Mouse (Mus musculus) midbrain, embryonic 15.5 days (tissue): ENCODE data around the gene Susd3. TPM values are rescaled to one million over a fixed set of nuclear protein-coding genes. Genes with fewer than 3 reads are reported as not detected.

Source experiments
- ATAC-seq: fragments of 200-750 bp; cut with Nextera tagmentation; replicated peaks from 2 replicates; pipeline ENCODE4 v1.8.0; 2017; ENCODE audit warnings: moderate TSS enrichment
- H3K27ac ChIP-seq: fragments of 300-500 bp; sonication (generic); 2 replicates; pipeline ENCODE4 v1.5.1; 2015; ENCODE audit warnings: mild to moderate bottlenecking, inconsistent platforms
- H3K27me3 ChIP-seq: fragments of 300-500 bp; sonication (generic); replicated peaks from 2 replicates; pipeline ENCODE4 v1.6.1; 2015; ENCODE audit warnings: inconsistent platforms
- H3K36me3 ChIP-seq: fragments of 300-500 bp; sonication (generic); replicated peaks from 2 replicates; pipeline ENCODE4 v1.6.1; 2015; ENCODE audit warnings: inconsistent platforms
- H3K4me1 ChIP-seq: fragments of 300-500 bp; sonication (generic); 2 replicates; pipeline ENCODE4 v1.6.1; 2015; ENCODE audit warnings: inconsistent platforms
- H3K4me2 ChIP-seq: fragments of 300-500 bp; sonication (generic); 2 replicates; pipeline ENCODE4 v1.6.1; 2015; ENCODE audit warnings: inconsistent platforms, mild to moderate bottlenecking, moderate library complexity
- H3K4me3 ChIP-seq: fragments of 300-500 bp; sonication (generic); 2 replicates; pipeline ENCODE4 v1.5.1; 2015; ENCODE audit warnings: mild to moderate bottlenecking, inconsistent platforms
- H3K9ac ChIP-seq: fragments of 300-500 bp; sonication (generic); 2 replicates; pipeline ENCODE4 v1.6.1; 2015; ENCODE audit warnings: mild to moderate bottlenecking, inconsistent platforms
- H3K9me3 ChIP-seq: fragments of 300-500 bp; sonication (generic); 2 replicates; pipeline ENCODE4 v1.6.1; 2016; ENCODE audit warnings: inconsistent platforms
- WGBS: fragments of 180-500 bp; shearing (Covaris S2); methylation state at CpG from one replicate; pipeline ENCODE4 v1.1.7; 2015; ENCODE audit warnings: mixed read lengths; 5-methylcytosine and 5-hydroxymethylcytosine counted together
- polyA plus RNA-seq: library from polyadenylated mRNA; unstranded; fragments of >200 nt; fragmentation: Nextera tagmentation; extraction: Ambion mirVana; gene quantifications from 2 replicates; pipeline ENCODE4 v1.2.1, GENCODE M21; 2015

The Susd3 gene
- polyA plus RNA-seq, 1 experiment from 2014 or later = 0.54 TPM

DNA sequence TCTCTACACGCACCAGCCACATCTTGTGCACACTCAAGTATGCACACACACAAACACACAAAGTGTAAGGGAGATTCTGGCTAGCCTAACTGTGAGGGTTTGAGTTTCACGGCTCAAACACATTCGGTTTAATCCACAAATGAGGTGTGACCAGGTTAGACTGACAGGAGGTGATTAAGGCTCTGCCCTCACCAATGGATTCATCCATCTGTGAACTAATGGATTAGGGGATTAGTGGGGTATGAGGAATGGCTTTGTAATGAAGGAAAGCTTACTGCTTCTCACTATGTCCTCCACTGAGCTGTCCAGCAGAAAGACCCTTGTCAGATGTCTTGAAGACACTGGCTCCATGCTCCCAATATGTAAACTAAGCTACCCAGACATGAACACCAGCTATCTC is 29.9 kb downstream of the Susd3 start:
- peaks cover 20% of the 10 kb centered on the region for H3K4me1 ChIP-seq
- H3K4me2 ChIP-seq = no peak overlapping the region
- no peak overlapping the region for H3K4me3 ChIP-seq
- H3K27me3 ChIP-seq = peaks cover 12% of the 10 kb centered on the region
- ATAC-seq = no peak
- no peaks in the 10 kb centered on the region for H3K9me3 ChIP-seq
- H3K36me3 ChIP-seq = no peaks in the 10 kb centered on the region
- H3K9ac ChIP-seq = no peak overlapping the region
- no peak overlapping the region for H3K27ac ChIP-seq
- WGBS = 29% methylated on average over 3 of the region's 3 CpGs

GRCm38 (mm10) chr13:49216808-49217561 is 31.5 kb downstream of the Susd3 start:
- Histone ChIP-seq H3K36me3 (no peaks in the 10 kb centered on the region), H3K9ac (no peak overlapping the region)

DNA sequence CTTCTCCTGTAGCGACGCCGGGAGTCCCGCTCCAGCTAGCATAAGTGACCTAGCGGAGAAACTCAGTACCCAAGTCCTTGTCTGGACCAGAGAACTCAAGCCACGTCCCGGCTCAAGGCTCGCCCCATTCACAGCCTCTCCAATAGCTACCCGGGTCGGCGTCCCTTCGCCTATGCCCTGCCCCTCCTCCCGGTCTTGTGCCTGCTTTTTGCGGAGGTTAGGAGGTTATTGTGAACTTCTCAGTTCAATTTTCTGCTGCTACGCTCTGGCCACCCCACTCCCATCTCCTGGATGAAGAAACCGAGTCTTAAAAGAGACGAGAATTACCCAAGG is 32.3 kb downstream of the Susd3 start:
- Histone ChIP-seq H3K4me1 (peaks cover 38% of the 10 kb centered on the region), H3K27ac (no peak overlapping the region), H3K4me2 (peak overlapping the region; percentile 78), H3K36me3 (no peaks in the 10 kb centered on the region), H3K4me3 (peak overlapping the region; percentile 55), H3K9me3 (no peaks in the 10 kb centered on the region), H3K27me3 (peaks cover 12% of the 10 kb centered on the region), H3K9ac (peak overlapping the region; percentile 59)
- no peak for ATAC-seq
- WGBS = 4% methylated on average over 17 of the region's 17 CpGs

More at GRCm38 (mm10) chr13:49216808-49217561, 31.5 kb downstream of the Susd3 start:
- 56% methylated on average over 9 of the region's 9 CpGs for WGBS
- peaks cover 12% of the 10 kb centered on the region for H3K27me3 ChIP-seq
- H3K27ac ChIP-seq = no peak overlapping the region
- H3K9me3 ChIP-seq = no peaks in the 10 kb centered on the region
- no peak overlapping the region for H3K4me3 ChIP-seq
- H3K4me2 ChIP-seq = peak overlapping the region; percentile 78; the same call in 1 of the 2 replicates
- peaks cover 30% of the 10 kb centered on the region for H3K4me1 ChIP-seq
- no peak for ATAC-seq

DNA sequence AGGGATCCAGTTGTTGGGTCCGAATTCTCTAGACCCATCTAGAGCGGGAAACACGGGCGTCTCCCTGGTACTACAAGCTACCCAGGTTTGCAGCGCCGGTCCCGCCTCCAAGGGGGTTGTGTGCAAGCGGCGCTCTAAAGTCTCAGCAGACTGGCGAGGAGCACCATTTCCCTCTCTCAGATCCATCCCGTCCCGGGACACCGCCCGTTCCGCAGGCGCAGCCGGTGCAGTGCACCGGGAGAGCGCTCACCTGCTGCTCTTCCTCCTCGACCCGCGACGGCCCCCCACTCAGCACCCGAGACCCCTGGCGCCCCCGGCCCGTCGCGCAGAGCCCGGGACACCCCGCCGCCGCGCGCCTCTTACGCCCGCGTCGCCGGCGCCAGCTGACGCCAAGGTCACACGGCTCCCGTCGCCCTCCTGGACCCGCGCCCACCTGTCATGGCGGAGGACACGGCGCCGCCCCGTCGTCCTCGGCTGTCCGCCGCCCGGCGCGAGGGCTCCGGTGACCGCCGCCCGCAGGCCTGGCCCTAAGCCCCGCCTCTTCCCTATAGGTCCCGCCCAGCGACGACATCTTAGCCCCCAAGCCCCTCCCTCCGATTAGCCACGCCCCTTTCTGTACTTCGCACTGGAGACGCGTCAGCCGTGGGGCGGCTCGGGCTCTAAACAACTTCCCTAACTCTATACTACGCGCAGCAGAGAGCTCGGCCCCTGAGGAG is 32.8 kb downstream of the Susd3 start, which contains the start of gene Card19:
Gene Card19 (minus strand): TSS at position 534 of the 716 bp plus-strand sequence.
- 0% methylated on average over 70 of the region's 78 CpGs for WGBS
- Histone ChIP-seq H3K9me3 (no peaks in the 10 kb centered on the region), H3K27ac (no peak within 1 kb of the TSS), H3K27me3 (peaks cover 12% of the 10 kb centered on the region), H3K4me3 (peak within 1 kb of the TSS; percentile 55), H3K9ac (peak within 1 kb of the TSS; percentile 59), H3K36me3 (no peaks in the 10 kb centered on the region), H3K4me2 (peak within 1 kb of the TSS; percentile 78), H3K4me1 (peaks cover 39% of the 10 kb centered on the region)
- ATAC-seq = peak; percentile 82

- H3K27me3 ChIP-seq = peaks cover 12% of the 10 kb centered on the region
- peak overlapping the region; percentile 78 for H3K4me2 ChIP-seq
- H3K36me3 ChIP-seq = no peaks in the 10 kb centered on the region
- peak overlapping the region; percentile 59 for H3K9ac ChIP-seq
- no peaks in the 10 kb centered on the region for H3K9me3 ChIP-seq
- peak overlapping the region; percentile 55 for H3K4me3 ChIP-seq
- no peak; the same call in 1 of the 2 replicates for ATAC-seq
- 14% methylated on average over 5 of the region's 5 CpGs for WGBS
- no peak overlapping the region for H3K27ac ChIP-seq
- H3K4me1 ChIP-seq = peaks cover 39% of the 10 kb centered on the region
Measured at GRCm38 (mm10) chr13:49215128-49215503, 33.4 kb downstream of the Susd3 start.

- 60% methylated on average over 3 of the region's 3 CpGs for WGBS
- H3K9me3 ChIP-seq = no peaks in the 10 kb centered on the region
- ATAC-seq = no peak
- H3K4me2 ChIP-seq = peak overlapping the region; percentile 78
- H3K4me3 ChIP-seq = no peak overlapping the region
- peaks cover 39% of the 10 kb centered on the region for H3K4me1 ChIP-seq
- peaks cover 12% of the 10 kb centered on the region for H3K27me3 ChIP-seq
- H3K36me3 ChIP-seq = no peaks in the 10 kb centered on the region
- no peak overlapping the region for H3K27ac ChIP-seq
- no peak overlapping the region for H3K9ac ChIP-seq
Measured at GRCm38 (mm10) chr13:49214454-49214853, 34.1 kb downstream of the Susd3 start.

- Histone ChIP-seq H3K27ac (no peak overlapping the region), H3K9ac (no peak overlapping the region), H3K36me3 (no peaks in the 10 kb centered on the region), H3K4me3 (no peak overlapping the region), H3K4me2 (no peak overlapping the region), H3K9me3 (no peaks in the 10 kb centered on the region), H3K4me1 (peaks cover 39% of the 10 kb centered on the region), H3K27me3 (peaks cover 12% of the 10 kb centered on the region)
- ATAC-seq = no peak
- WGBS = 60% methylated on average over 4 of the region's 4 CpGs
Measured at GRCm38 (mm10) chr13:49213531-49213932, 35.0 kb downstream of the Susd3 start.

- Histone ChIP-seq H3K27me3 (peaks cover 12% of the 10 kb centered on the region), H3K9ac (no peak overlapping the region), H3K36me3 (no peaks in the 10 kb centered on the region), H3K4me2 (no peak overlapping the region), H3K9me3 (no peaks in the 10 kb centered on the region), H3K27ac (no peak overlapping the region), H3K4me1 (peaks cover 39% of the 10 kb centered on the region), H3K4me3 (no peak overlapping the region)
- ATAC-seq = no peak
- WGBS = 87% methylated on average over 4 of the region's 4 CpGs
Measured at GRCm38 (mm10) chr13:49212711-49213500, 35.6 kb downstream of the Susd3 start.

DNA sequence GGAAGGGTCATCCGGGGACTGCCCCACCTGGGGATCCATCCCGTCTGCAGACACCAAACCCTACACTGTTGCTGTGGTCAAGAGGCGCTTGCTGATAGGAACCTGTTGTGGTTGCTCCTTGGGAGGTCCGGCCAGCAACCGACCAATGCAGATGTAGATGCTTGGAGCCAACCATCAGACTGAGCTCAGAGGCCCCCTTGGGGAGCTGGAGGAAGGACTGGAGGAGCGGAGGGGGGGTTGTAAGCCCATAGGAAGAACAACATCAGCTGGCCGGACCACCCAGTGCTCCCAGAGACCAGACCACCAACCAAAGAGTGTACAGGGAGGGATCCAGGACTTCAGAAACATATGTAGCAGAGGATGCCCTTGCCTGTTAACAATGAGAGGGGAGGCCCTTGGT is 39.2 kb downstream of the Susd3 start:
- H3K9me3 ChIP-seq = no peaks in the 10 kb centered on the region
- peaks cover 28% of the 10 kb centered on the region for H3K4me1 ChIP-seq
- no peak overlapping the region for H3K4me3 ChIP-seq
- no peak overlapping the region for H3K9ac ChIP-seq
- H3K27ac ChIP-seq = no peak overlapping the region
- no peaks in the 10 kb centered on the region for H3K36me3 ChIP-seq
- ATAC-seq = no peak
- WGBS = 61% methylated on average over 7 of the region's 7 CpGs
- no peaks in the 10 kb centered on the region for H3K27me3 ChIP-seq
- H3K4me2 ChIP-seq = no peak overlapping the region

DNA sequence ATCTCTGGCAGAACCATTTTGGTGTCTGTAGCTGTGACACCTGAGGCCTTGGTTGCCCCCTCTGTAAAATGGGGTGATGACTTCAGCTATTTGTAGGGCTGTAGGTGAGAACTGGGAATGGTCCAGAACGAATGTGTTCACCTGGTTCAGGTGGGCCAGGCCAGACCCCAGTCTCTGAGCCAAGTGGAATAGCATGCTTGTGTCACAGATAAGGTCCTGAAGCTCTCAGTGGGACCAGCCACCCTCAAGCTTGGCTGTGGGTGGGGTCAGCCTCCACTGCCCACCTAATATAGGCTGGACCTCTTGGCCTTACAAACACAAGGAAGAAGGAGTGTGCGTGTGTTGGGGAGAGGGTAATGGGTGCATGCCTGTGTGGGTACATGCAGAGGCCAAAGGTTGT is 42.2 kb downstream of the Susd3 start:
- H3K4me3 ChIP-seq = no peak overlapping the region
- no peak overlapping the region for H3K27ac ChIP-seq
- no peak for ATAC-seq
- H3K36me3 ChIP-seq = no peaks in the 10 kb centered on the region
- 98% methylated on average over 2 of the region's 2 CpGs for WGBS
- no peaks in the 10 kb centered on the region for H3K27me3 ChIP-seq
- no peak overlapping the region for H3K4me2 ChIP-seq
- no peak overlapping the region for H3K9ac ChIP-seq
- no peaks in the 10 kb centered on the region for H3K9me3 ChIP-seq
- H3K4me1 ChIP-seq = peaks cover 7% of the 10 kb centered on the region

- WGBS = 34% methylated on average over 13 of the region's 13 CpGs
- Histone ChIP-seq H3K27me3 (no peaks in the 10 kb centered on the region), H3K36me3 (no peaks in the 10 kb centered on the region), H3K4me1 (peaks cover 4% of the 10 kb centered on the region; the same call in 1 of the 2 replicates), H3K9ac (no peak overlapping the region), H3K9me3 (no peaks in the 10 kb centered on the region), H3K4me2 (no peak overlapping the region), H3K4me3 (no peak overlapping the region), H3K27ac (no peak overlapping the region)
- ATAC-seq = peak; percentile 54
Measured at GRCm38 (mm10) chr13:49205381-49205998, 43.0 kb downstream of the Susd3 start.

- WGBS = 92% methylated on average over 7 of the region's 7 CpGs
Measured at GRCm38 (mm10) chr13:49202556-49202955, 46.0 kb downstream of the Susd3 start.

More at GRCm38 (mm10) chr13:49202556-49202955, 46.0 kb downstream of the Susd3 start:
- Histone ChIP-seq H3K27ac (no peak overlapping the region), H3K4me2 (no peak overlapping the region), H3K36me3 (no peaks in the 10 kb centered on the region), H3K9me3 (no peaks in the 10 kb centered on the region), H3K27me3 (no peaks in the 10 kb centered on the region), H3K9ac (no peak overlapping the region), H3K4me1 (peaks cover 4% of the 10 kb centered on the region; the same call in 1 of the 2 replicates), H3K4me3 (no peak overlapping the region)
- ATAC-seq = no peak
